Mouse (Mus musculus) lung, adult 18-20 months (tissue): ENCODE measurements at regions not wholly inside any gene's neighbourhood (a gene's known extent, or its start where the extent isn't known, plus 50 kb on each side); places are given as distances from the start of the nearest gene placed in this dataset.

ENCODE experiments used
- DNase-seq, 2 experiments: peaks; one replicate each; pipeline ENCODE4 v3.0.0; 2022; ENCODE audit warnings: mixed read lengths in 2 of 2

DNA sequence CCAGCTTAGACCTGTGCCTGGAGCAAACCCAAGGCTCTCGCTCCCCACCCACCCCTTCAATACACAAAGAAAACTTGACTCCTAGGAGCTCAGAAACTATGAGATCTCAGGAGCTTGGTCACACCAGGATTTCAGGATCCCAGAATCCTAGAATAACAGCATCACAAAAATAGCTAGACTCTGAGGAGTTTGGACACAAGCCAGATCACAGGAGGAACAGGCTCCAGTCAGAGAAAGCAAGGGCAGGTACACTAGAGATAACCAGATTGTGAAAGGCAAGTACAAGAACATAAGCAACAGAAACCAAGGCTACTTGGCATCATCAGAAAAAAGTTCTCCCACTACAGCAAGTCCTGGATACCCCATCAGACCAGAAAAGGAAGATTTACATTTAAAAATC is 221.5 kb downstream of the Epha7 start:
- no peak for DNase-seq

DNA sequence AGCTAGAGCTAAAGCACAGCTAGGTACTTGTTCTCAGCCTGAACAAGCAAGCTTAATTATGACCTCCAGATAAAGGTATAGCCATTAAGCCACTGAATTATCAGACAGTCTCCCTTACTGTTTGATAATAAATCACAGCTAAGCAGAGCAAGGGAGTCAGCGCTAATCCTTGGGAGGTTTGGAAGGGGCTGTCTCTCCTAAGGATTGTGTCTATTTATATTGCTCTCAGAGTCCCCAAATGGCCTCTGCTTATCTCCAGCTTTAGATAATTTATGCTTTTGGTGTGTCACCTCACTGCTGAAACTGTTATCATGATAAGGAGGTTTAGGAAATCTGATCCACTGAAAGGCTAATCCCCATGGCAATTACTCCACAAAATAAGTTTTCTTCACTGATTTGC is 227.1 kb downstream of the Epha7 start:
- DNase-seq = no peak

DNA sequence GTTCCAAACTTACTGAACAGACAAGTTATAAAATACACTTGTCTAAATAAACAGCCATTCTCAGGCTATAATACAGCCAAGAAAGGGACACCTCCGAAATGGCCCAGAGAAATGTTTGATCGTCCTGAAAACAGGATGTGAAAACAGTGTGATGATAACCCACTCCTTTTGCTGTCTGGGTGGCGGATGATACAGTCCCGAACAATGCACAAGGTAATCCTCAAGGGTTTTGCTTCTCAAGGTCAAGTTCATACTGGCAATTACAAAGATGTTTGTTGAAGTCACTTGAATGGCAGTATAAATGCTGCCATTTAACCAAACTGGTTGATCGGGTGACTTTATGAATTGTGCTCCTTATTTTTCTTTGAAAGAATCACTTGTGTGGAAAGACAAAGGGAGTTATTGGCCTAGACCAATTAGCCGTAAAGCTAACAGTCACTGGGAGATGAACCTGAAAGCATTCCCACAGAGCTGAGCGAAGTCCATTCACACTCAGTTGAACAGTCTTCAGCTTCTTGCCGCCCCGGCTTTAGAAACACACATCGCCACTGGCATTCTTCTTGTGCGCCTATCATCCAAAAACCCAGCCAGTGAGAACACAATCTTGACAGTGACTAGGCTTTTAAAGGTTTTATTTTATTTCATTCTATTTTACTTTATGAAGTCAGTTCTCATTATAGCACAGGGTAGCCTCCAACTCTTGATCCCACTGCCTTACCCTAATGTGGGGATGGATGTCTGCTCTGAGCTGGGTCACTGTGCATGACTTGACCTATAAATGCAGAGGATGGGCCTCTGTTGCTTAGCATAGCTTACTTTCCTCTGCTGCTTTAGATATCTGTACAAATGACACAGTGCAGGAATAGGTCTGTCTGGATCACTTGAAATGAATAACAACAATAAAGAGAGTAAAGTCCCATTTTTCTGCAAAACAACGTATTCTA is 256.0 kb downstream of the Epha7 start:
- no peak for DNase-seq

DNA sequence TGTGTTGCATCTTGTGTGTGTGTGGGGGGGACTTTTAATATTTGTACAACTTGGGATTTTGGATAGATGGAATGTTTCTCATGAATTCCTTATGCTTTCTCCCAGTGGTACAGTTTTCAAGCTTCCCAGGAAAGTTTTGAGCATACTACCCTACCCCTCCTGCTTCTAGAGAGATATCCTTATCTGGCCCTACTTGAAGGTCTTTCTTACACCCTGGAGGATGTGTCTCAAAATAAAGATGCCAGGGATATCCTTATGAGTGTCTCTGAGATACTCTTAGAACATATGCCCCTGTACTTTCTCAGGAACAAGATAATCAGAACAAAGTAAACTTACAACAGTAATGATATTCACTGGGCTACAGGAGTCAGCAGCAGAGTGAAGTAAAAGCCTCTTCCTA is 261.3 kb downstream of the Epha7 start:
- no peak for DNase-seq

DNA sequence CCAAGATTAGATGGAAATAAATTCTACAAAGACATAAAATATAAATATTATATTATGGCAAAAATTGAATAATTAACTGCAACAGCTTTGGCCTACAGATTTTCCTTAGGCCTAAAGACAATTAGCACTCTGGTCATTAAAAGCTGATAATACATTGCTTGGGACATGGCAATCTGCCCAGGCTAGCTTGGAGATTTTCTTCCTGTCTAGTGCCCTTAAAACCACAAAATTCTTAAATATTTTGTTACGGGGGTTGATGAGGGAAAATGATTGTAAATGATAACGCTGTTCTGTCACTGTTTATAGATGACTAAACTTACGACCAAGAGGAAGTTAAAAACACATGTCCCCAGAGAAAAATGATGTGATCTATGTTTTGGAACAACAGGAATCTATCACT is 261.9 kb downstream of the Epha7 start:
- no peak for DNase-seq

DNA sequence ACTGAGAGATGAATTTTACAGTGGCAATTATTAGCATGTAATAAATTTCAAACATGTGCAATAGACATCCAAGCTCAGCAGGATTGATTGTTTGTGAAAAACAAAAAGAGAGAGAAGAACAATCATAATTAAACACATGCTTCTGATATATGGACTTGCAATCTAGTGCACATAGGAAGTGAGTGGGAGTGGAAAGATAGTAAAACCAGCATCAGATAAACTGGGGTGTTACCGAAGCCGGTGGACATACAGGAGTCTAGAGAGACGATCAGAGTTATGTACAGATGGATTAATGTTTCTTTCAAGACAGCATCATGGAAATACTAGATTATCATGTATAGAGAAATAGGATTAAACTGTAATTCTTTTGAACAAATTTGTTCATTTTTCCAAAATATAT is 263.8 kb downstream of the Epha7 start:
- DNase-seq = no peak

DNA sequence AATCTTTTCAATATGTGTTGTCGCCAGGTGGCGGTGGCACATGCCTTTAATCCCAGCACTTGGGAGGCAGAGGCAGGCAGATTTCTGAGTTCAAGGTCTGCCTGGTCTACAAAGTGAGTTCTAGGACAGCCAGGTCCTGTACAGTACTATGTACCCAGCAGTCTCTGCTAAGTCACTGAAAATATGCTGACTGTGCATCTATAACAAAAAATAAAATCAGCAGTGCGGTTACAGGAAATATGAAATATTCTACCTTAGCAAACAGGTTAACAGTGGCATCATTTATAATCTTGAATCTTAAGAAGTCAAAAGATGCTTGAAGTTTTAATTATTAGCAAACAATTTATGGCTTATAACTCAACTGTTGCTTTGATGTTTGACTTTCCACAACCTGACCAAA is 265.5 kb downstream of the Epha7 start:
- DNase-seq = no peak

DNA sequence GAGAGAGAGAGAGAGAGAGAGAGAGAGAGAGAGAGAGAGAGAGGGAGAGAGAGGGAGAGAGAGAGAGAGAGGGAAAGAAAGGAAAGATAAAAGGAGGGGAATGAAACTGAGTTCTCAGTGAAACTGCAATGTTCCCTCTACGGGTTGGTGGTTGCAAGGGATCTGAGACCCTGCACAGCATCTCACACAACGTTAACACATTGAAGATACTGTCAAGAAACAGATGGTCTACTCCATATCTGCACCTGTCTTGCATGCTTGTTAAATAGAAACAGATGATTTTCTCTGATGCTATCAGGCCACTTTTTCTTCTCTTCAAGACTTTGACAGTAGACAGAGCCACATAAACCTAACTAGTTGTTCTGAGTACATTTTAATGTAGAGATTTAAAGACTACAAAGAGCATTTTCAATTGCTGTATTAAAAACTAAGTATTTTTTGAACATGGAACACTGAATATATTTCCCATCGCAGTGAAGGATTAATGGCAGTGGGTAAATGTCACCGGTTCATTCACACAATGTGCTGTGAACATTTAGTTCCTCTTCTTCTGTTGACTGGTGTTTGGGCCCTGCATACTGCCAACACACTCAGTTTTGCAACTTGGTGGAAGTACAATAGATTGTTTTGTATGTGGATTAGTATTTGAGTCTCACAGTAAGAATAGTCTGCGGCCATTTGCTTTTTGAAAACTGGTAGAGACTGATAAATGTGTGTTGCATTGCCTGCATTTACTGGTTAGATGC is 270.8 kb downstream of the Epha7 start:
- no peak for DNase-seq

DNA sequence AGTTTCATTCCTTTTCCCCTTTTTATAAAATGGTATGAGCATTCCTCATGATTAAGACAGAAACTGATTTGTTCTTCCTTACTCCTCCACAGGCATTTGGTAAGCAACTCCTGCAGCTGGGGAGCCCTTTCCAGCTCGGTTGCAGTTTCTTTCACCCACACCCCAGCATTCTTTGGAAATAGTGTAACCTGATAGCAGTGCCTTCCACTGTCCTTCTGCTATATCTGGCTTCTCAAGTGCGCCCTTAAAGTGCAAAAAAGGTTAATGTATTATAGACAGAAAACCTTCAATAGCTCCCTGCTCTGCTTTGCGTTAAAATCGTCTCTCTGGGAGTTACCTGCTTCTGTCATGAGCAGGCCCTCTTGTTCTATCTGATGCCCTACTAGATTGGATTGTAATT is 278.0 kb downstream of the Epha7 start:
- DNase-seq = no peak

DNA sequence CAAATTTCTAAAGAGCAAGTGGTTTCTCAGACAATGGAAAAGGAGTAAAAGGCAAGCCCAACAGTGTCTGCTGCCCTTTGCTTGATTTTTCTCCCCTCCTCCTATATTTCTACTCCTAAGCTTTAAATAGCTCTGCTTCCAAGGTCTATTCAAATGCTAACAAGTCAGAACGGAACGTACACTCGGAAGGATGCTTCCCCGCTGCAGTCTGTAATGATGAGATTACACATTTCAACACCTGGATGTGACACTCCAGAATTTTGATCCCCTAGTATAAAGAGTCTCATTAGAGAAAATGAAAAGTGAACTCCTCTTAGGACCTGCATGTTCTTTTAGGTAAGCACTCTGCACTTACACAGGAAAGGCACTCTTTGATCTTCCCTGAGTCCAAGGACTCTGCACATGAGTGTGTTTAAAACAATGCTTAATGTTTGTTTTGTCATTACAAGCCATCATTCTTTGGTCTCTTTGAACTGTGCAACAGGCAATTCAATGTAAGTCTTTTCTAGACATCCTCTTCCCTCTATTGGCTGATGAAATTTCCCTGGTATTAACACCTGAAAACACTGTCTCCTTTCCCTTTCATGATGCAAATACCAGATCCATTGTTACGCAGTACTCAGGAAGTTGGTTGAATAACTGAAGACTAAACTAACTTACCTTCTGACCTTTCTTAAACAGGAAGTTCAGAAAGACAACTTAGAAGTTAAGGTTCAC is 278.7 kb downstream of the Epha7 start:
- DNase-seq = no peak

DNA sequence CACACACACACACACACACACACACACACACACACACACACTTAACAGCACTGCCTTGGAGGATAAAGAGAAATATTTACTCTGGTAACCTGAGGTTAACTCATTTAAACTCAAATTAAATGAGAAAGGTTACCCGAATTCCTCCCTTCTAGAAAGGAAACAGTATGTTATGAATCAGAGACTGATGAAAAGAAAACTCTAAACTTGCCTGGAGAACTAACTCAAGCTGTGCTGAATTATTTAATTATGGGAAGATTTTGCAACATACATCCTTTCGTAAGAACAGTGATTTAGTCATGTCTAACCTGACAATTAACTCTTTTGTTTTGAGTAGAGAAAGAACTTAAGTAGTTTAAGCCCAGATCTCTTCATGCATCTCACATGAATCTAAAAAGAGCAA is 289.4 kb downstream of the Epha7 start:
- no peak for DNase-seq

DNA sequence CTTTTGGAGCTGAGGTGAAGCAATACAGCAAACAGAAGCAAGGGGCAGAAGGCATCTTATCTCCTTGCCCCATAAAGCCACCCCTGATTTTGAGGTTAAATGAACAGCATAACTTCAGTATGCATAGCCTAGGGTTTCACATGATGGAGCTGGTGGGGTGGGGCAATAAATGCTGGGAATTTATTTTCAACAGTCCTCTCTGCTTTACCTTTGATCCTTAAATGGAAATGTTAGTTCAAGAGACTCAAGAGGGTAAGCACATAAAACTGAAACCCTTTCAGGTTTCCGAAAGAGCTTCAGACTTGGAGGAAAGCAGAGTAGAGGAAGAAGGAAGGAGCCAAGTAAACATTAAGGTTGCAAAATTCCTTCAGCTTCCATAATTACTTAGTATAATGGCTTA is 290.5 kb downstream of the Epha7 start:
- DNase-seq = no peak

DNA sequence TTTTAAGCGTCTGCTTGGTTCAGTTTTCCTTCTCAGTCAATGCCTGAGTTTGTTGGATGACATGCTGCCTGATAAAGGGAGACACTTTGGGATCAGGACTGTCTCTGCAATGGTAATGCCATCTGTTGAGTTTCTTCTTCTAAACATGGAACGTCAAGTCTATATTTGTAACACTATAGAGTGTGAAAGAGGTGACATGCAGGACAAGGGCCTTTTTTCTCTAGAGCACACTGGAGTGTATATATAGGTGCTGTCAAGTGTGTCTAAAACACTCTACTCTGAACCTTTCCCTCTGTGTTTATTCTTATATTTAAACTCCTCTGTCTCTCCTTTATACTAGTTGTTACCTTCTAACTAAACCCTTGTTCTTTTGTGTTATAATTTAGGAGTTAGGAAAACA is 299.6 kb downstream of the Epha7 start:
- DNase-seq = no peak

DNA sequence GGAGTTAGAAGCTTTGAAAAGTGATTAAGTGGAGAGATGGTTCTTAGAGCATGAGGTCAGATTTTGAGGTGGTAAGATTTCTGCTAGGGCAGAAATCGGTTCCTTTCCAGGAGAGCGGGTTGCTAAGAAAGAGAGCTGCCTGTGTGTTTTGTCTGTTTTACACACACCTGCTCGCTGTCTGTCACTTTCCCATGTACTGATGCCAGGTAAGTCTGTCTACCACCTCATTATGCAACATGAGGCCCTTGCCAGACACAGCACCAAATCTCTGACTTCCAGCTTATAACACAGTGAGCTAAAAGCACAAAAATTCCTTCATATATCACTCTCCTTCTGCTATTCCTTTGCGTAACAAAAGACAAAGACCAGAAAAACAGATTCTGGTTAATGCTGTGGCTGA is 304.1 kb downstream of the Epha7 start:
- no peak for DNase-seq

DNA sequence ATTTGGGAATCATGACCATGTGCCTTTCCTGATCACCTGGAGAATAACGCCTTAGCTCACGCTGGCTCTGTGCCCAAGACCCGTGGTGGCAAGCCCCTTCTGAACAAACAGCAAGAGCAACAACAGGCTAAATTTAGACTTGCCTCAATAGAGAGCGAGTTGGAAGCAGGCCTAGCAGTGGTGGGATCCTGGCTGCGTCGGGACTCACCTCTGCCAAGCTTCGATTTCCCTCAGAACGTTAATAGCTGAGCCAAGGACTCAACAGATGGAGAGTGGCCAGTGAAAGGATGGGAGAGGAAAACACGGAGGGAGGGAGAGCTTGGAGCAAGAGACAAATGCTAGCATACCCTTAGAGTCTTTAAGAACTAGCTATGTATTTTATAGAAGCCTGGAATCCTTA is 305.0 kb downstream of the Epha7 start:
- peak in 1 of 2 experiments; percentile 1 for DNase-seq

DNA sequence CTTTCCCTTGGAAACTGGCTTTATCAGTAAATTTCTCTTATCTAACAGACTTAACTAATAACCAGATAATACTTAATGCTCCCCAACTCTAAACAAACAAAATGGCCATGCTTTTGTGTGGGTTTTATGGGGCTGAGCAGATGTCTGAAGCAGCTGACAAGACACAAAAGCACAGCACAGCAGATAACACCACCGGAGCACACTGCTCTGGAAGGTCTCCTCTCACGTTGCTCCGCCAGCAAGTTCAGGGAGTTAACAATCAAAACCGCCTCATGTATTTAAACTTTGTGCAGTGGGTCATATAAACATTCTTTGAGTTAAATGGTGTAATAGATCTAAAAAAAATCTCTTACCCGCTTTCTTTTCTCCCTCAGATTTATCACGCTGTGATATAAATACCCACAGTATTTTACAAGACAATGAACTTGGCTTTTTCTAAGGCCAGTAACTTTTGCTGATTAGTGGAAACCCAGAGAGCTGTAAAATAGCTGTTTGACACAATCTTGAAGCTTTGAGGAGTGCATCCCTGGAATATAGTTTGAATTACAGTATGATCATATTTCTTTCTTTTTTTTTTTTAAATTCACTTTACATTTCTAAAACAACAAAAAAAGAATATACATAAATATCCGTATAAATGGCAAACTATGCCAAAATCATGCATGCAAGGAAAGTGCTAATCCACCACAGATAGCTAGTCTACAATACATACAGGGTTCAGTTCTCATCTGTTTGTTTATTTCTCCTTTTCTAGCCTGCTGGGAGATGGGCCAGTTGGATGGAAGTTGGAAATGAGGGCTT is 305.9 kb downstream of the Epha7 start:
- DNase-seq = no peak

DNA sequence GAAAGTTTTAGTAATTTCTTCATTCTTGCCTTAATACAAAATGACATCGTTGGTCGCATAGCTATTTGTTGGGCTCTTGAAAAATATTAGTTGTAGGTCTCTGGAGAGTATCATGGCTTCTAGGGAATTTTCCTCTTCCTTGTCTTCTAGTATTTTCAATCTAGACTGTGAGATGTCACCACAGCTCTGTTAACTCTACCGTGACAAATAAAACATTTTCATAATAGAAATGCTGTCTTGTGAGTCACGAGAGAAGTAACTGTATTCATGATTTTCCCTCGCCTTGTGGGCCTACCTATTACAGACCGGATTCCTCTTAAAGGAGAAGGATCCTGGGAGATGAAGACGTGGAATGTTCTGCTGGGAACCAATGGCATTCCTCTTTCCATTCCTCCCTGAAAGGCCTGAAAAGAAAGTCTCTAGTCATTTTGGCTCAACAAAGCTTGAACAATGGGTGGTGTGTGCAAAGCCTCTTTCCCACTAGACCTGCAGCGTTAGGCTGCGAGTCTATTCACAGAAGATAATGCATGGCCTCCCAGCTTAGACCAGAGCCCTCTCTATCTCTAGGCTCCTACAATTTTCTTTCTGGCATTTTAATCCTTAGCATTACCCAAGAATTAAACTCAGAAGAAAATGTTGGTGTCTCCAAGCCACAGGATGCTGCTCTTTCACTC is 306.7 kb downstream of the Epha7 start:
- no peak for DNase-seq

DNA sequence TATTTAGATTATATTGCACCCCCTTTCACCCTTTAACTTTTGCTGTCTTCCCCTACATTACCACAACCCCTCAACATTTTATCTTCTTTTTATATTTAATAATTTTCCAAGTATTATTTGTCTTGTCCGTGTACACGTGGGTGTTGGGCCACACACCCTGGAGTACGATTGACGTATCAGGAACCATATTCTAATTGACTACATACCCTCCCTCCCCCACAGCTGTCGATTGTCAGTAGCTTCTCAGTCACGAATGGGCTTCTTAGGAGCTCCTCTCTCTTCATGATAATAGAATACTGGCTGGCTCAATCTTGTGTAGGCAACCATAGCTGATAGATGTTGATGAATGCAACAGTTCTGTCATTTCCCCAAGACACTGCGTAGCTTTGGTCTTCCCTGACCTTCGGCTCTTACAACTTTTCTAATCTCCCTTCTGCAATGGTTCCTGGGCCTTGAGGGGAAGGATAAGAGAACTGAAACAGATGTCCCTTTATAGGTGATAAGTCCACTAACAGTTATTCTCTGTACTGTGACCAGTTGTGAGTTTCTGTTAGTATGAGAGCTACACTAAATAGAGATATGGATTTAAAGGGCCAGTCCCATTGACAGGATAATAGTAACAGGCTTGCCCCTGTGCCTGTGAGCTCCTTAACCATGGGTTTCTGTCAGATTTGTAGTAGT is 310.9 kb downstream of the Epha7 start:
- no peak for DNase-seq

DNA sequence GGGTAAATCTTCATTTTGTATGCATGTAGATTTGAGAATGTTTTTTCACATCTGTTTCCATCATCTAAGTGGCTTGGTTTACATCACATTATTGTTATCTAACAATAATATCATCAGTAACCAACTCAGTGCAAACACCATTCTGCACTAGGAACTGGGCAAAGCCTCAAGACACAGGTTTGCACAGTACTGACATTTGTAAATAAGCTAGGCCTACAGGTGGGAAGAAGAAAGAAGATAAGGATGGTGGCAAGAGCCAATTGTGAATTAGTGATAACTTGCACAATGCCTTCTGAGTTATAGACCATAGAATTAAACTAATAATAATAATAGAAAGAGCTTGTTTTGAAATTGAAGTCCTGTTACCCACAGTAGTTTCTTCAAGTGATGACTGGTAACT is 317.6 kb downstream of the Epha7 start:
- no peak for DNase-seq

DNA sequence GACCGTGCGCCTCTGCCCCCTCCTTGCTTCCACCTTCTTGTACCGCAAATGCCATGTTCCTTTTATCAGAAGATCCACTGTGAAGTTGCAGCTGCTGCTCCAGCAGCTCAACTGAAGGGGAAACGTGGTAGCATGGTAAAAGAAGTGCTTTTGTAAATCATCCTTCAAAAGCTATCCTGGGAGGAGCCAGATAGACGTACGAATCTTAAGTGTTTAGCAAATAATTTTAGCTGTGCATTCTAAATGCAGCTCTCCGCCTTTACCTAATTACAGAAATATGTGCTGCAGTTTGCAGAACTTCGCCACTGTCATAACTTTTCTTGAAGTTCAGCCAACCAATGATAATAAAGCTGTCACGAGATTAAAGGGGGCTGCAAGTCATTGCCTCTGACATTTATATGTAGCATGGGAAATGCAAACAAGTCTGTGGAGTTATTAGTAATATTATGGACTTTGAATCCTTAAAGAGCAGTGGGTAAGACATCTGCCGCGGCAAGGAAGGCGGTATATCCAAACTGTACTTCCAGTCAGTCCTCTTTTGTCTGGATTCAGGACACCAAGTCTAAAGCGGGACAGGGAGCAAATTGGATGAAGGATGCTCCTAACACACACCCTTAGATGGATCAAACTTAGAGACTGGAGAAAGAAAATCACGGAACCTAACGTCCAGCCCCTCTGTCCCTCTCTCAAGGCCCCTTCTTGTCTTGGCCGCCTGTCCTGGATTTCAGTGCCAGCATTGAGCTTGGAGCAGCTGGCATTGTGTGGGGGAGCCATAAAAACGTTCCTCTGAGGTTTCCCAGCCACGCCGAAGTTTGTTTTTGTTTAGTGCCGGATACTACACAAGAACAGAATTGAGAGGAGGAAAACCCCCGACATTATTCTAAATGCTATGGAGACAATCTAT is 320.7 kb downstream of the Epha7 start:
- no peak for DNase-seq
